Mouse (Mus musculus): ENCODE data around the gene Aldh1a3. TPM values are rescaled to one million over a fixed set of nuclear protein-coding genes. Genes with fewer than 3 reads are reported as not detected.

Aldh1a3 gene
- polyA plus RNA-seq, 1 experiment from 2014 or later: 9.6 TPM

GRCm38 (mm10) chr7:66406971-66407370, 20.3 kb downstream of the Aldh1a3 start:
- Histone ChIP-seq H3K4me1 (replicated peaks; ENCODE audit: control insufficient read depth, insufficient read depth) (no peaks in the 10 kb centered on the region), H3K27ac (replicated peaks) (no peak overlapping the region), H3K4me3 (ENCODE audit: low read depth, low read length) (no peak overlapping the region), H3K4me2 (replicated peaks; ENCODE audit: low read depth) (no peak overlapping the region), H3K9ac (ENCODE audit: low read length) (no peak overlapping the region), H3K36me3 (ENCODE audit: control insufficient read depth, insufficient read depth, low read length) (no peaks in the 10 kb centered on the region), H3K9me3 (ENCODE audit: control insufficient read depth, low read length) (no peaks in the 10 kb centered on the region), H3K27me3 (ENCODE audit: control insufficient read depth, insufficient read depth, low read length) (no peaks in the 10 kb centered on the region)
- TF ChIP-seq CTCF (IDR thresholded peaks at IDR 0.05; ENCODE audit: low read depth) (no peak), EP300 (optimal IDR thresholded peaks at IDR 0.05) (no peak)
- no peak for ATAC-seq (ENCODE audit: low FRiP score, low TSS enrichment)
- 61% methylated on average over 8 of the region's 8 CpGs for WGBS
- DNase-seq (ENCODE audit: low spot score): no peak

GRCm38 (mm10) chr7:66405951-66406721, 21.2 kb downstream of the Aldh1a3 start:
- H3K4me1 ChIP-seq (replicated peaks; ENCODE audit: control insufficient read depth, insufficient read depth): no peaks in the 10 kb centered on the region
- no peak overlapping the region for H3K4me2 ChIP-seq (replicated peaks; ENCODE audit: low read depth)
- no peaks in the 10 kb centered on the region for H3K36me3 ChIP-seq (ENCODE audit: control insufficient read depth, insufficient read depth, low read length)
- 54% methylated on average over 13 of the region's 13 CpGs for WGBS
- no peak overlapping the region for H3K4me3 ChIP-seq (ENCODE audit: low read depth, low read length)
- DNase-seq (ENCODE audit: low spot score): peak; percentile 26
- TF ChIP-seq CTCF (IDR thresholded peaks at IDR 0.05; ENCODE audit: low read depth): no peak
- TF ChIP-seq EP300 (optimal IDR thresholded peaks at IDR 0.05): no peak
- ATAC-seq (ENCODE audit: low FRiP score, low TSS enrichment): no peak
- 0 out of 2 replicates have a peak overlapping the region, but pooled peaks have one; percentile 8 for H3K9ac ChIP-seq (ENCODE audit: low read length)
- H3K27me3 ChIP-seq (ENCODE audit: control insufficient read depth, insufficient read depth, low read length): no peaks in the 10 kb centered on the region
- no peaks in the 10 kb centered on the region for H3K9me3 ChIP-seq (ENCODE audit: control insufficient read depth, low read length)
- no peak overlapping the region; the same call in 1 of the 2 replicates for H3K27ac ChIP-seq (replicated peaks)

GRCm38 (mm10) chr7:66405541-66405940, 21.8 kb downstream of the Aldh1a3 start:
- 60% methylated on average over 11 of the region's 11 CpGs for WGBS

GRCm38 (mm10) chr7:66404802-66405201, 22.5 kb downstream of the Aldh1a3 start:
- Histone ChIP-seq H3K4me2 (replicated peaks; ENCODE audit: low read depth) (no peak overlapping the region), H3K4me3 (ENCODE audit: low read depth, low read length) (no peak overlapping the region), H3K36me3 (ENCODE audit: control insufficient read depth, insufficient read depth, low read length) (no peaks in the 10 kb centered on the region), H3K27ac (replicated peaks) (no peak overlapping the region), H3K9ac (ENCODE audit: low read length) (no peak overlapping the region), H3K27me3 (ENCODE audit: control insufficient read depth, insufficient read depth, low read length) (no peaks in the 10 kb centered on the region), H3K9me3 (ENCODE audit: control insufficient read depth, low read length) (no peaks in the 10 kb centered on the region), H3K4me1 (replicated peaks; ENCODE audit: control insufficient read depth, insufficient read depth) (no peaks in the 10 kb centered on the region)
- TF ChIP-seq EP300 (optimal IDR thresholded peaks at IDR 0.05): no peak
- no peak for TF ChIP-seq CTCF (IDR thresholded peaks at IDR 0.05; ENCODE audit: low read depth)
- DNase-seq (ENCODE audit: low spot score) (no peak), ATAC-seq (ENCODE audit: low FRiP score, low TSS enrichment) (no peak)
- 67% methylated on average over 4 of the region's 4 CpGs for WGBS

More at GRCm38 (mm10) chr7:66405541-66405940, 21.8 kb downstream of the Aldh1a3 start:
- TF ChIP-seq EP300 (optimal IDR thresholded peaks at IDR 0.05) (no peak), CTCF (IDR thresholded peaks at IDR 0.05; ENCODE audit: low read depth) (no peak)
- Histone ChIP-seq H3K9me3 (ENCODE audit: control insufficient read depth, low read length) (no peaks in the 10 kb centered on the region), H3K9ac (ENCODE audit: low read length) (no peak overlapping the region), H3K27me3 (ENCODE audit: control insufficient read depth, insufficient read depth, low read length) (no peaks in the 10 kb centered on the region), H3K4me1 (replicated peaks; ENCODE audit: control insufficient read depth, insufficient read depth) (no peaks in the 10 kb centered on the region), H3K4me2 (replicated peaks; ENCODE audit: low read depth) (no peak overlapping the region), H3K27ac (replicated peaks) (no peak overlapping the region), H3K36me3 (ENCODE audit: control insufficient read depth, insufficient read depth, low read length) (no peaks in the 10 kb centered on the region), H3K4me3 (ENCODE audit: low read depth, low read length) (no peak overlapping the region)
- ATAC-seq (ENCODE audit: low FRiP score, low TSS enrichment) (no peak), DNase-seq (ENCODE audit: low spot score) (no peak)

- H3K9me3 ChIP-seq (ENCODE audit: control insufficient read depth, low read length): no peaks in the 10 kb centered on the region
- H3K27me3 ChIP-seq (ENCODE audit: control insufficient read depth, insufficient read depth, low read length): no peaks in the 10 kb centered on the region
- ATAC-seq (ENCODE audit: low FRiP score, low TSS enrichment) (peak; percentile 24; the same call in 1 of the 2 replicates), DNase-seq (ENCODE audit: low spot score) (no peak)
- no peaks in the 10 kb centered on the region for H3K4me1 ChIP-seq (replicated peaks; ENCODE audit: control insufficient read depth, insufficient read depth)
- WGBS: 44% methylated on average over 10 of the region's 10 CpGs
- no peak overlapping the region for H3K9ac ChIP-seq (ENCODE audit: low read length)
- H3K4me2 ChIP-seq (replicated peaks; ENCODE audit: low read depth): no peak overlapping the region
- no peaks in the 10 kb centered on the region for H3K36me3 ChIP-seq (ENCODE audit: control insufficient read depth, insufficient read depth, low read length)
- TF ChIP-seq EP300 (optimal IDR thresholded peaks at IDR 0.05) (no peak), CTCF (IDR thresholded peaks at IDR 0.05; ENCODE audit: low read depth) (no peak)
- no peak overlapping the region for H3K27ac ChIP-seq (replicated peaks)
- H3K4me3 ChIP-seq (ENCODE audit: low read depth, low read length): no peak overlapping the region
Measured at GRCm38 (mm10) chr7:66404141-66404540, 23.2 kb downstream of the Aldh1a3 start.

- Histone ChIP-seq H3K4me3 (ENCODE audit: low read depth, low read length) (no peak overlapping the region), H3K9me3 (ENCODE audit: control insufficient read depth, low read length) (no peaks in the 10 kb centered on the region)
- 83% methylated on average over 5 of the region's 5 CpGs for WGBS
Measured at GRCm38 (mm10) chr7:66402876-66403275, 24.4 kb downstream of the Aldh1a3 start.

More at GRCm38 (mm10) chr7:66402876-66403275, 24.4 kb downstream of the Aldh1a3 start:
- no peak for ATAC-seq (ENCODE audit: low FRiP score, low TSS enrichment)
- no peak overlapping the region for H3K9ac ChIP-seq (ENCODE audit: low read length)
- no peak overlapping the region for H3K4me2 ChIP-seq (replicated peaks; ENCODE audit: low read depth)
- H3K27me3 ChIP-seq (ENCODE audit: control insufficient read depth, insufficient read depth, low read length): no peaks in the 10 kb centered on the region
- DNase-seq (ENCODE audit: low spot score): no peak
- H3K27ac ChIP-seq (replicated peaks): no peak overlapping the region
- no peaks in the 10 kb centered on the region for H3K36me3 ChIP-seq (ENCODE audit: control insufficient read depth, insufficient read depth, low read length)
- TF ChIP-seq CTCF (IDR thresholded peaks at IDR 0.05; ENCODE audit: low read depth) (no peak), EP300 (optimal IDR thresholded peaks at IDR 0.05) (no peak)
- no peaks in the 10 kb centered on the region for H3K4me1 ChIP-seq (replicated peaks; ENCODE audit: control insufficient read depth, insufficient read depth)

Measured in stomach, postnatal 0 days (tissue).